Mouse (Mus musculus) kidney, postnatal 14 days (tissue): Measurements from ENCODE around the gene Vmn2r-ps130.
"Not testable (repeated sequence)": the region's sequence is repeated elsewhere in the genome, so short reads cannot be mapped to it uniquely, and the experiment has no call there.

ENCODE experiments used
- DNase-seq: peaks from one replicate; pipeline ENCODE4 v3.0.0; 2022; ENCODE audit warnings: mixed read lengths

The Vmn2r-ps130 gene

DNA sequence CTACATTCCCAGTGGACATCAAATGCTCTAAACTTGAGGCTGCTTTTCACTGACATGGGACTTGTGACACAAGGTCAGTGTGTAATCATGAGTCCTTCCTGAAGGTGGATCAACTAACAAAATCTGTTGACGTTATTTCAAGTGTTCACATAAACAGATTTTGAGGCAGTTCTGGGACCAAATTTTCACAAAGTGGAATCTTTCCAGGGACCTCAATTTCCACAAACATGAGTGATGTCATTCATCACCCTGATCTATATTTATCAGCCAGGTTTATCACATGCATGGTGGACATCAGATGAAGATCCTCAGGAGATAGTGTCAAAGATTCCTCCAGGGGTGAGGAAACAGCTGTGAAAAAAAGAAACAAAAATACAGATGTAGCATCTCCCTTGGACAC is at the start of gene Vmn2r-ps130:
Gene Vmn2r-ps130, plus strand, starts transcription at position 301 of the 400 bp plus-strand sequence.
- DNase-seq = not testable (repeated sequence)
